In genomic region chr13:78679255-78679895, GRCm38 (mm10) we compare ENCODE assay signal across 11 mouse cellular contexts.
DNase-seq lines count a peak whose midpoint lies in the region.
"Had no signal": no experiment of that assay in that cellular context is flagged by ENCODE, and none has a peak within 500 bp of the region (broad histone marks: within the 10 kb centered on the region; RNA-seq: fewer than 3 reads in every experiment).

No protein-coding gene starts in this region.

- peak; percentile 19 for DNase-seq in ovary, adult 18-20 months (ENCODE audit: low spot score)
- DNase-seq in ovary, postnatal 14 days (ENCODE audit: low spot score) = no peak
- DNase-seq in embryo, embryonic 10.5 days (ENCODE audit: low spot score) = peak; percentile 56
- peak; percentile 42 to 50 for DNase-seq in lung, adult 18-20 months
- DNase-seq in cerebellum, adult 8-10 months = no peak
- no peak for DNase-seq in gastrocnemius, adult 8-10 months (ENCODE audit: low spot score in 2 of 2)
- DNase-seq in right cerebral cortex, postnatal 10 days (ENCODE audit: low spot score in 2 of 2) = no peak
- DNase-seq: cerebellum, adult 2 months; gastrocnemius, postnatal 25 days; right cerebral cortex, postnatal 25 days; thymus, adult 2 months had no signal

Comparison
In these comparisons a context has a peak if more than half of its experiments do, and no peak if none do; other contexts are left out.
1. DNase-seq: peak in ovary, adult 18-20 months (single experiment), embryo, embryonic 10.5 days (single experiment) and lung, adult 18-20 months (2 of 2); none in ovary, postnatal 14 days (single experiment), cerebellum, adult 8-10 months (single experiment), gastrocnemius, adult 8-10 months (0 of 2) and right cerebral cortex, postnatal 10 days (0 of 2).